In genomic region chr12:70367326-70368248, GRCm38 (mm10) we compare ENCODE assay signal across 7 mouse cellular contexts. TPM values are rescaled to one million over a fixed set of nuclear protein-coding genes. Genes with fewer than 3 reads are reported as not detected.
A peak's percentile ranks its signal among the peaks of the same experiment; 100 is the strongest.
DNase-seq lines count a peak whose midpoint lies in the region; ATAC-seq and TF ChIP-seq lines count a peak whose summit lies in the region.

No protein-coding gene starts in this region.

- H3K36me3 ChIP-seq in limb, embryonic 10.5 days: no peaks in the 10 kb centered on the region
- H3K36me3 ChIP-seq in neural tube, embryonic 15.5 days: no peaks in the 10 kb centered on the region
- H3K36me3 ChIP-seq in thymus, adult 2 months (ENCODE audit: control insufficient read depth, insufficient read depth, low read length): no peaks in the 10 kb centered on the region

- H3K4me1 ChIP-seq in limb, embryonic 10.5 days: peaks cover 7% of the 10 kb centered on the region
- H3K4me1 ChIP-seq in neural tube, embryonic 15.5 days: peaks cover 24% of the 10 kb centered on the region
- no peaks in the 10 kb centered on the region for H3K4me1 ChIP-seq in thymus, adult 2 months (replicated peaks; ENCODE audit: control insufficient read depth, insufficient read depth, low read length)

- peak overlapping the region; percentile 59 for H3K4me2 ChIP-seq in neural tube, embryonic 15.5 days

- no peaks in the 10 kb centered on the region for H3K27me3 ChIP-seq in limb, embryonic 10.5 days (ENCODE audit: low read depth, poor library complexity, severe bottlenecking)
- no peaks in the 10 kb centered on the region for H3K27me3 ChIP-seq in neural tube, embryonic 15.5 days (replicated peaks)
- no peaks in the 10 kb centered on the region for H3K27me3 ChIP-seq in thymus, adult 2 months (ENCODE audit: control insufficient read depth, insufficient read depth, low read length)

- DNase-seq in adrenal gland, postnatal 10 days: peak; percentile 62
- DNase-seq in cerebellum, postnatal 25 days: peak; percentile 63 to 70
- peak; percentile 46 to 52 for DNase-seq in frontal cortex, postnatal 25 days (ENCODE audit: low spot score in 2 of 2)
- DNase-seq in kidney, adult 8-10 months: peak; percentile 14 to 20
- DNase-seq in limb, embryonic 10.5 days (ENCODE audit: low spot score): peak; percentile 49
- DNase-seq in thymus, adult 2 months: no peak

- H3K27ac ChIP-seq in limb, embryonic 10.5 days: peak overlapping the region; percentile 25; the same call in 1 of the 2 replicates
- peak overlapping the region; percentile 96 for H3K27ac ChIP-seq in neural tube, embryonic 15.5 days (replicated peaks)
- H3K27ac ChIP-seq in thymus, adult 2 months (ENCODE audit: control insufficient read depth, insufficient read depth, low read length): no peak overlapping the region

- TF ChIP-seq CTCF in thymus, adult 2 months (IDR thresholded peaks at IDR 0.05; ENCODE audit: borderline replicate concordance, control insufficient read depth, extremely low read depth, insufficient read depth, low read length, poor library complexity): no peak

- H3K4me3 ChIP-seq in limb, embryonic 10.5 days: no peak overlapping the region
- peak overlapping the region; percentile 32 for H3K4me3 ChIP-seq in neural tube, embryonic 15.5 days (replicated peaks)
- no peak overlapping the region for H3K4me3 ChIP-seq in thymus, adult 2 months (ENCODE audit: control insufficient read depth, insufficient read depth, low read length)

- WGBS in limb, embryonic 10.5 days: 59% methylated on average over 19 of the region's 19 CpGs
- WGBS in neural tube, embryonic 15.5 days: 8% methylated on average over 19 of the region's 19 CpGs
- WGBS in thymus, adult 2 months: 77% methylated on average over 19 of the region's 19 CpGs

- peak; percentile 98 for ATAC-seq in neural tube, embryonic 15.5 days (ENCODE audit: low FRiP score)

- no peaks in the 10 kb centered on the region for H3K9me3 ChIP-seq in limb, embryonic 10.5 days (replicated peaks)
- H3K9me3 ChIP-seq in neural tube, embryonic 15.5 days (replicated peaks): no peaks in the 10 kb centered on the region

- H3K9ac ChIP-seq in neural tube, embryonic 15.5 days (replicated peaks): peak overlapping the region; percentile 38

- TF ChIP-seq POLR2A in thymus, adult 2 months (IDR thresholded peaks at IDR 0.05; ENCODE audit: control insufficient read depth, extremely low read depth, insufficient read depth, low read length, poor library complexity): no peak

RNA-seq across cellular contexts. Expression of gene Trim9, which starts 20.2 kb away (rescaled TPM):
- total RNA-seq in adrenal gland, postnatal 10 days (2021): 1 to 10 TPM; 2.7 to 3.8 TPM
- 0.25 and 0.55 TPM in 2 replicates for polyA plus RNA-seq in limb, embryonic 10.5 days (2016; fragmentation: Nextera tagmentation; extraction: Ambion mirVana)
- polyA plus RNA-seq in neural tube, embryonic 15.5 days (2015; fragmentation: Nextera tagmentation; extraction: Ambion mirVana): 90.1 and 101 TPM in 2 replicates
- 0.16 and 0.18 TPM in 2 replicates for polyA plus RNA-seq in thymus, adult 2 months (2012; rRNA removed)

Comparison
In these comparisons a context has a peak if more than half of its experiments do, and no peak if none do; other contexts are left out.
1. RNA of gene Trim9, which starts 20.2 kb away (polyA plus RNA-seq): 90.1 to 101 TPM in neural tube, embryonic 15.5 days; 0.25 to 0.55 TPM in limb, embryonic 10.5 days and 0.16 to 0.18 TPM in thymus, adult 2 months; every median in the first group is over 10 times any median in the second.